Mouse (Mus musculus): ENCODE measurements at regions not wholly inside any gene's neighbourhood (a gene's known extent, or its start where the extent isn't known, plus 50 kb on each side); places are given as distances from the start of the nearest gene placed in this dataset.

DNA sequence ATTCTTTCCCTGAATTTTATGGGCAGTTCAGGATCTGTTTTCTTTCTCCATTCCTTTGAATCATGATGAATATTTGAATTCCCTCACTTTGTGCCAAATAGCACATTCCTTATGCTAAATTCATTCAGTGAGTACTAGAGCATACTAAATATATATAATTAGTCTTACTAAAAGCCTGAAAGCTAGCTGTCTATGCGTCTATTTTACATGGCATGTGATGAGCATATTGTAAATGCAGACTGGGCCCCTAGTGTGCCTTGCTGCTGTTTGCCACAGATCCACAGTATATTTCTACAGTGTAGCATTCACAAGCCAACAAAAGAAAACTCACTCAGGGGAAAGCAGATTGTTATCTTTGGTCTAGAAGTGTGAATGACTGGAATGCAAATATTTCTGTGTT is 268.7 kb upstream of the Xrcc4 start:
- no peak for TF ChIP-seq POLR2A (IDR thresholded peaks at IDR 0.05; ENCODE audit: insufficient read depth, low read length)
- TF ChIP-seq CTCF (IDR thresholded peaks at IDR 0.05; ENCODE audit: low read depth, low read length) = no peak
- no peak for TF ChIP-seq EP300 (IDR thresholded peaks at IDR 0.05; ENCODE audit: insufficient read depth, low read depth, low read length)
